Mouse (Mus musculus) kidney, adult 9 months (tissue): ENCODE data around the gene Ttll3.

Experiments
- DNase-seq: peaks from one replicate; pipeline ENCODE4 v3.0.0; 2022

Ttll3 gene

GRCm38 (mm10) chr6:113379246-113379645 lies 9.8 kb upstream of the Ttll3 start:
- DNase-seq = no peak

- DNase-seq = peak; percentile 54
Measured at GRCm38 (mm10) chr6:113380480-113380879, 8.6 kb upstream of the Ttll3 start.

GRCm38 (mm10) chr6:113384351-113384927 lies 4.6 kb upstream of the Ttll3 start:
- DNase-seq = no peak

GRCm38 (mm10) chr6:113385160-113385714 lies 3.8 kb upstream of the Ttll3 start:
- DNase-seq = no peak

GRCm38 (mm10) chr6:113386025-113386424 lies 3.0 kb upstream of the Ttll3 start:
- DNase-seq = no peak

GRCm38 (mm10) chr6:113390715-113391114 lies 1.7 kb downstream of the Ttll3 start:
- peak; percentile 76 for DNase-seq

GRCm38 (mm10) chr6:113392015-113392386 lies 2.9 kb downstream of the Ttll3 start:
- no peak for DNase-seq

GRCm38 (mm10) chr6:113392387-113393071 lies 3.5 kb downstream of the Ttll3 start:
- peak; percentile 34 for DNase-seq

- no peak for DNase-seq
Measured at GRCm38 (mm10) chr6:113393951-113394350, 4.9 kb downstream of the Ttll3 start.

GRCm38 (mm10) chr6:113394811-113395210 lies 5.8 kb downstream of the Ttll3 start:
- no peak for DNase-seq

- DNase-seq = no peak
Measured at GRCm38 (mm10) chr6:113395501-113395900, 6.4 kb downstream of the Ttll3 start.

GRCm38 (mm10) chr6:113396270-113397030 lies 7.4 kb downstream of the Ttll3 start:
- DNase-seq = no peak

- DNase-seq = no peak
Measured at GRCm38 (mm10) chr6:113402094-113402493, 13.0 kb downstream of the Ttll3 start.

- DNase-seq = peak; percentile 57
Measured at GRCm38 (mm10) chr6:113404649-113405448, 15.8 kb downstream of the Ttll3 start.

- DNase-seq = no peak
Measured at GRCm38 (mm10) chr6:113405483-113405882, 16.4 kb downstream of the Ttll3 start.

GRCm38 (mm10) chr6:113406683-113407082 lies 17.6 kb downstream of the Ttll3 start:
- DNase-seq = peak; percentile 37

- no peak for DNase-seq
Measured at GRCm38 (mm10) chr6:113410001-113410400, 20.9 kb downstream of the Ttll3 start.

GRCm38 (mm10) chr6:113416416-113416815 lies 27.4 kb downstream of the Ttll3 start:
- DNase-seq = no peak

GRCm38 (mm10) chr6:113418441-113419198 lies 29.6 kb downstream of the Ttll3 start:
- DNase-seq = no peak

GRCm38 (mm10) chr6:113419199-113419587 lies 30.1 kb downstream of the Ttll3 start, which contains the start of gene Rpusd3:
Rpusd3 (minus strand) TSS chr6:113419340.
- peak; percentile 97 for DNase-seq

- no peak for DNase-seq
Measured at GRCm38 (mm10) chr6:113423000-113423399, 33.9 kb downstream of the Ttll3 start.

GRCm38 (mm10) chr6:113424187-113424586 lies 35.1 kb downstream of the Ttll3 start:
- peak; percentile 39 for DNase-seq
